Comparison of ENCODE assay signal across 13 mouse cellular contexts in genomic region chr17:25967652-25968051, GRCm38 (mm10). TPM values are rescaled to one million over a fixed set of nuclear protein-coding genes. Genes with fewer than 3 reads are reported as not detected.
DNase-seq lines count a peak whose midpoint lies in the region; ATAC-seq and TF ChIP-seq lines count a peak whose summit lies in the region.
"Had no signal": no experiment of that assay in that cellular context is flagged by ENCODE, and none has a peak within 500 bp of the region (broad histone marks: within the 10 kb centered on the region; RNA-seq: fewer than 3 reads in every experiment).

No protein-coding gene starts in this region.

- no peaks in the 10 kb centered on the region for H3K9me3 ChIP-seq in kidney, embryonic 15.5 days (replicated peaks)
- no peaks in the 10 kb centered on the region for H3K9me3 ChIP-seq in intestine, postnatal 0 days (ENCODE audit: control insufficient read depth)
- H3K9me3 ChIP-seq: G1E; hindbrain, embryonic 13.5 days had no signal

- TF ChIP-seq CTCF in intestine, postnatal 0 days (IDR thresholded peaks at IDR 0.05; ENCODE audit: low read depth), result no peak

- H3K4me2 ChIP-seq in kidney, embryonic 15.5 days, result no peak overlapping the region
- H3K4me2 ChIP-seq in intestine, postnatal 0 days (replicated peaks; ENCODE audit: low read depth), result peak overlapping the region; percentile 32; the same call in 1 of the 2 replicates
- H3K4me2 ChIP-seq: hindbrain, embryonic 13.5 days had no signal

- peak; percentile 33 for DNase-seq in adrenal gland, postnatal 10 days
- DNase-seq in adrenal gland, adult 8-10 months, result no peak
- DNase-seq in kidney, adult 9 months, result no peak
- peak; percentile 34 for DNase-seq in 3T3-L1 (ENCODE audit: low read depth, low spot score)
- DNase-seq in left cerebral cortex, postnatal 36 days (ENCODE audit: low spot score in 2 of 2), result no peak
- no peak for DNase-seq in testis, postnatal 10 days (ENCODE audit: low spot score)
- DNase-seq: right cerebral cortex, postnatal 4 days had no signal

- peaks cover 21% of the 10 kb centered on the region for H3K36me3 ChIP-seq in kidney, embryonic 15.5 days
- H3K36me3 ChIP-seq in intestine, postnatal 0 days (ENCODE audit: control insufficient read depth, insufficient read depth), result peaks cover 24% of the 10 kb centered on the region; the same call in 1 of the 2 replicates

- no peaks in the 10 kb centered on the region for H3K27me3 ChIP-seq in kidney, embryonic 15.5 days
- no peaks in the 10 kb centered on the region for H3K27me3 ChIP-seq in intestine, postnatal 0 days (replicated peaks; ENCODE audit: control insufficient read depth, insufficient read depth, low read length)
- H3K27me3 ChIP-seq: hindbrain, embryonic 13.5 days had no signal

- peak overlapping the region; percentile 61 for H3K27ac ChIP-seq in kidney, embryonic 15.5 days
- H3K27ac ChIP-seq in intestine, postnatal 0 days (ENCODE audit: low read depth, low read length), result 0 out of 2 replicates have a peak overlapping the region, but pooled peaks have one; percentile 15
- H3K27ac ChIP-seq: hindbrain, embryonic 13.5 days; macrophage had no signal

- intact Hi-C loops in left cerebral cortex, postnatal 36 days (cut with DNase I), result no loop called here

- ATAC-seq in kidney, embryonic 15.5 days (replicated peaks; ENCODE audit: low FRiP score), result no peak
- ATAC-seq in intestine, postnatal 0 days, result no peak

- 38% methylated on average over 3 of the region's 3 CpGs for WGBS in kidney, embryonic 15.5 days
- 21% methylated on average over 3 of the region's 3 CpGs for WGBS in intestine, postnatal 0 days

- H3K4me1 ChIP-seq in kidney, embryonic 15.5 days, result peaks cover 22% of the 10 kb centered on the region
- 0 out of 2 replicates have a peak, but pooled peaks cover 6% of the 10 kb centered on the region for H3K4me1 ChIP-seq in intestine, postnatal 0 days (replicated peaks; ENCODE audit: control insufficient read depth, insufficient read depth, low read length)

- no peak overlapping the region for H3K4me3 ChIP-seq in kidney, embryonic 15.5 days (replicated peaks)
- no peak overlapping the region for H3K4me3 ChIP-seq in intestine, postnatal 0 days (ENCODE audit: low read depth, low read length)
- H3K4me3 ChIP-seq: hindbrain, embryonic 13.5 days had no signal

- H3K9ac ChIP-seq in kidney, embryonic 15.5 days, result no peak overlapping the region
- H3K9ac ChIP-seq in intestine, postnatal 0 days (ENCODE audit: low read depth, low read length), result no peak overlapping the region
- H3K9ac ChIP-seq: hindbrain, embryonic 13.5 days had no signal

RNA-seq across cellular contexts. Expression of gene A930017K11Rik, which starts 15.3 kb away (rescaled TPM):
- not detected for total RNA-seq in adrenal gland, postnatal 10 days (2021)
- not detected for total RNA-seq in adrenal gland, adult 8-10 months (2022)
- polyA plus RNA-seq in kidney, embryonic 15.5 days (2015; fragmentation: Nextera tagmentation; extraction: Ambion mirVana), result 5.4 and 5.7 TPM in 2 replicates
- 0.05 and 0.09 TPM in 2 replicates for polyA plus RNA-seq in intestine, postnatal 0 days (2015; fragmentation: Nextera tagmentation; extraction: Ambion mirVana)
- under 1 TPM; 0.41 to 0.59 TPM for total RNA-seq in left cerebral cortex, postnatal 36 days (2021)
- total RNA-seq: G1E had no signal
- polyA plus RNA-seq: macrophage had no signal

RNA-seq across cellular contexts. Expression of gene Capn15, which starts 17.9 kb away (rescaled TPM):
- 10 to 100 TPM; 15.8 to 16.2 TPM for total RNA-seq in adrenal gland, postnatal 10 days (2021)
- 10 to 100 TPM; 20.1 to 34.6 (median 24.9) TPM for total RNA-seq in adrenal gland, adult 8-10 months (2022)
- polyA plus RNA-seq in kidney, embryonic 15.5 days (2015; fragmentation: Nextera tagmentation; extraction: Ambion mirVana), result 22.7 and 31.6 TPM in 2 replicates
- polyA plus RNA-seq in intestine, postnatal 0 days (2015; fragmentation: Nextera tagmentation; extraction: Ambion mirVana), result 29.5 and 37.4 TPM in 2 replicates
- 10 to 100 TPM; 40.8 to 58.4 TPM for total RNA-seq in left cerebral cortex, postnatal 36 days (2021)

RNA-seq across cellular contexts. Expression of gene Nhlrc4, which starts 22.9 kb away (rescaled TPM):
- total RNA-seq in adrenal gland, postnatal 10 days (2021), result 1 to 10 TPM in 1 of 2 experiments, under 1 TPM in 1; 0.30 to 1.4 TPM
- not detected for total RNA-seq in adrenal gland, adult 8-10 months (2022)
- polyA plus RNA-seq in kidney, embryonic 15.5 days (2015; fragmentation: Nextera tagmentation; extraction: Ambion mirVana), result 1.5 TPM in 2 replicates
- polyA plus RNA-seq in intestine, postnatal 0 days (2015; fragmentation: Nextera tagmentation; extraction: Ambion mirVana), result not detected in 2 replicates
- total RNA-seq in left cerebral cortex, postnatal 36 days (2021), result under 1 TPM in 1 of 2 experiments, not detected in 1; 0.30 TPM
- total RNA-seq: layer of hippocampus, postnatal 14 days had no signal
- polyA plus RNA-seq: hindbrain, embryonic 13.5 days; macrophage had no signal

RNA-seq across cellular contexts. Expression of gene Pigq, which starts 22.9 kb away (rescaled TPM):
- total RNA-seq in adrenal gland, postnatal 10 days (2021), result 100 to 1,000 TPM; 101 to 118 TPM
- total RNA-seq in adrenal gland, adult 8-10 months (2022), result 100 to 1,000 TPM; 101 to 126 (median 111) TPM
- 72.2 and 76.4 TPM in 2 replicates for polyA plus RNA-seq in kidney, embryonic 15.5 days (2015; fragmentation: Nextera tagmentation; extraction: Ambion mirVana)
- 34.9 and 37.2 TPM in 2 replicates for polyA plus RNA-seq in intestine, postnatal 0 days (2015; fragmentation: Nextera tagmentation; extraction: Ambion mirVana)
- total RNA-seq in left cerebral cortex, postnatal 36 days (2021), result 100 to 1,000 TPM; 106 to 120 TPM

RNA-seq across cellular contexts. Expression of gene Rab40c, which starts 48.1 kb away (rescaled TPM):
- total RNA-seq in adrenal gland, postnatal 10 days (2021), result 10 to 100 TPM; 16.9 to 25.6 TPM
- 10 to 100 TPM; 33.9 to 65.0 (median 36.3) TPM for total RNA-seq in adrenal gland, adult 8-10 months (2022)
- 27.8 and 30.9 TPM in 2 replicates for polyA plus RNA-seq in kidney, embryonic 15.5 days (2015; fragmentation: Nextera tagmentation; extraction: Ambion mirVana)
- polyA plus RNA-seq in intestine, postnatal 0 days (2015; fragmentation: Nextera tagmentation; extraction: Ambion mirVana), result 15.8 and 16.9 TPM in 2 replicates
- 10 to 100 TPM; 46.1 to 58.0 TPM for total RNA-seq in left cerebral cortex, postnatal 36 days (2021)

Comparison
In these comparisons a context has a peak if more than half of its experiments do, and no peak if none do; other contexts are left out.
1. DNase-seq: peak in adrenal gland, postnatal 10 days (single experiment) and 3T3-L1 (single experiment); none in adrenal gland, adult 8-10 months (single experiment), kidney, adult 9 months (single experiment), left cerebral cortex, postnatal 36 days (0 of 2) and testis, postnatal 10 days (single experiment).